Mouse (Mus musculus): ENCODE measurements around the gene Fam174b.

Gene Fam174b

DNA sequence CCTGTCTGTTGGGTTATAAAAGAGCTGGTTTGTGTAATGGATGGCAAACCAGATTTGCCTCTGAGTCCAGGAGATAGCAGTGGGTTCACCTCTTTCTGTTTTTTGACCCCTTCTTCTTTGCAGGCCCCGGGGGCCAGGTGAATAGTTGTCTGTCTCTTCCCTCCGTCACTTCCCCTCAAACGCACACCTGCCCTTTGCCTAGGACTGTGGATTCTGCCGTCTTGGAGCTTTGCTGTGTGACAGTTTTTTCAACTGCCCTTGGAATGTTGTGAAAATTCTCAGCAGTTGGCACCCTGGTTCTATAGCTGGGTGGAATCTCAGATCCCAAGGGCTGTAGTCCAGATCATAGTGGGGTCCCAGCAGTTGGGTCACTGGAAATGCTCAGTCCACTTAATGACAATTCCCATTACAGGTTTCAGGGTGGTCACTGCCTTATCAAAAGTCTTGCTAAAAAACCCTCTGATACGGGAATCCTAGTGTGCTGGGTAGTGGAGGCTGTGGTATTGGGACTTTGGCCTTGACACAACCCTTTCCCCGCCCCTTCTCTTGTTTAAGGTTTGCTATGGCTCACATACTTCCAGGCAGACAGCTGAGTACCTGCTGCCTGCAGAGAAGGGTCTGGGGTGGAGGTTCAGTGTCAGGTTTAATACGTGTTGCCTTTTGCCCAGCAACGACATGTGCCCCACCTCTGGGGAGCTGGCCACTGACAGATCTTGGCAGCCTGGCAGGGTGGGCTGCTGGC is 76.3 kb downstream of the Fam174b start:
- no peak for DNase-seq

GRCm38 (mm10) chr7:73819366-73819765 is 79.3 kb downstream of the Fam174b start:
- DNase-seq: no peak

All from kidney, adult 11 months (tissue).